Mouse (Mus musculus) regulatory T cell (primary cell): ENCODE data around the gene Tango6.
"Not testable (repeated sequence)": the region's sequence is repeated elsewhere in the genome, so short reads cannot be mapped to it uniquely, and the experiment has no call there.

Source experiments
- in situ Hi-C: fragments of 300-600 bp; cut with MboI, MseI; formaldehyde crosslinking; loops from one replicate; pipeline ENCODE4 v1.15.1; 2025; ENCODE audit warnings: high pct_unique_total_duplicates

Gene Tango6

GRCm38 (mm10) chr8:106737846-106738245 is 55.0 kb downstream of the Tango6 start:
- in situ Hi-C loops = no loop called here

GRCm38 (mm10) chr8:106742321-106742720 is 59.5 kb downstream of the Tango6 start:
- in situ Hi-C loops = no loop called here

- in situ Hi-C loops = no loop called here
Observed at GRCm38 (mm10) chr8:106743361-106743760, 60.5 kb downstream of the Tango6 start.

- in situ Hi-C loops = no loop called here
Observed at GRCm38 (mm10) chr8:106753436-106753835, 70.6 kb downstream of the Tango6 start.

GRCm38 (mm10) chr8:106761317-106761716 is 78.4 kb downstream of the Tango6 start:
- in situ Hi-C loops = no loop called here

GRCm38 (mm10) chr8:106761867-106762523 is 79.1 kb downstream of the Tango6 start:
- in situ Hi-C loops = no loop called here

- in situ Hi-C loops = no loop called here
Observed at GRCm38 (mm10) chr8:106764529-106764928, 81.7 kb downstream of the Tango6 start.

GRCm38 (mm10) chr8:106765570-106765969 is 82.7 kb downstream of the Tango6 start:
- in situ Hi-C loops = no loop called here

GRCm38 (mm10) chr8:106766736-106767135 is 83.9 kb downstream of the Tango6 start:
- in situ Hi-C loops = no loop called here

GRCm38 (mm10) chr8:106769147-106769805 is 86.4 kb downstream of the Tango6 start:
- in situ Hi-C loops = no loop called here

- in situ Hi-C loops = no loop called here
Observed at GRCm38 (mm10) chr8:106770596-106771179, 87.8 kb downstream of the Tango6 start.

GRCm38 (mm10) chr8:106772094-106772493 is 89.2 kb downstream of the Tango6 start:
- in situ Hi-C loops = no loop called here

- in situ Hi-C loops = no loop called here
Observed at GRCm38 (mm10) chr8:106772501-106772900, 89.6 kb downstream of the Tango6 start.

GRCm38 (mm10) chr8:106774567-106775320 is 91.9 kb downstream of the Tango6 start:
- in situ Hi-C loops = no loop called here

- in situ Hi-C loops = no loop called here
Observed at GRCm38 (mm10) chr8:106789623-106790022, 106.8 kb downstream of the Tango6 start.

- in situ Hi-C loops = no loop called here
Observed at GRCm38 (mm10) chr8:106794820-106795219, 112.0 kb downstream of the Tango6 start.

GRCm38 (mm10) chr8:106799821-106800220 is 117.0 kb downstream of the Tango6 start:
- in situ Hi-C loops = no loop called here

- in situ Hi-C loops = no loop called here
Observed at GRCm38 (mm10) chr8:106801261-106801660, 118.4 kb downstream of the Tango6 start.

- in situ Hi-C loops = not testable (repeated sequence)
Observed at GRCm38 (mm10) chr8:106802384-106803137, 119.7 kb downstream of the Tango6 start.

- in situ Hi-C loops = no loop called here
Observed at GRCm38 (mm10) chr8:106805859-106806258, 123.0 kb downstream of the Tango6 start.

- in situ Hi-C loops = no loop called here
Observed at GRCm38 (mm10) chr8:106807461-106807860, 124.6 kb downstream of the Tango6 start.
